Mouse (Mus musculus): ENCODE data around the gene Gm21983.
A peak's percentile ranks its signal among the peaks of the same experiment; 100 is the strongest.

Gene Gm21983

GRCm38 (mm10) chr7:27160921-27161320, 20.0 kb downstream of the Gm21983 start:
- no peak for DNase-seq (ENCODE audit: low spot score)

GRCm38 (mm10) chr7:27159882-27160281, 21.0 kb downstream of the Gm21983 start:
- DNase-seq (ENCODE audit: low spot score) = peak; percentile 78

- no peak for DNase-seq (ENCODE audit: low spot score)
Observed at GRCm38 (mm10) chr7:27159256-27159655, 21.6 kb downstream of the Gm21983 start.

- no peak for DNase-seq (ENCODE audit: low spot score)
Observed at GRCm38 (mm10) chr7:27158171-27158570, 22.7 kb downstream of the Gm21983 start.

- no peak for DNase-seq (ENCODE audit: low spot score)
Observed at GRCm38 (mm10) chr7:27156005-27156404, 24.9 kb downstream of the Gm21983 start.

GRCm38 (mm10) chr7:27153205-27153764, 27.6 kb downstream of the Gm21983 start, which contains the start of gene Cyp2t4:
TSS of gene Cyp2t4 (plus strand) at chr7:27153714.
- DNase-seq (ENCODE audit: low spot score) = no peak

- no peak for DNase-seq (ENCODE audit: low spot score)
Observed at GRCm38 (mm10) chr7:27136410-27136996, 44.4 kb downstream of the Gm21983 start.

GRCm38 (mm10) chr7:27133757-27134156, 47.1 kb downstream of the Gm21983 start:
- DNase-seq (ENCODE audit: low spot score) = no peak

- no peak for DNase-seq (ENCODE audit: low spot score)
Observed at GRCm38 (mm10) chr7:27133156-27133555, 47.7 kb downstream of the Gm21983 start.

- DNase-seq (ENCODE audit: low spot score) = peak; percentile 56
Observed at GRCm38 (mm10) chr7:27132588-27132987, 48.3 kb downstream of the Gm21983 start.

GRCm38 (mm10) chr7:27131387-27131786, 49.5 kb downstream of the Gm21983 start:
- no peak for DNase-seq (ENCODE audit: low spot score)

GRCm38 (mm10) chr7:27130521-27131370, 50.1 kb downstream of the Gm21983 start:
- no peak for DNase-seq (ENCODE audit: low spot score)

- no peak for DNase-seq (ENCODE audit: low spot score)
Observed at GRCm38 (mm10) chr7:27129811-27130210, 51.1 kb downstream of the Gm21983 start.

- no peak for DNase-seq (ENCODE audit: low spot score)
Observed at GRCm38 (mm10) chr7:27128946-27129345, 51.9 kb downstream of the Gm21983 start.

GRCm38 (mm10) chr7:27128162-27128561, 52.7 kb downstream of the Gm21983 start:
- DNase-seq (ENCODE audit: low spot score) = peak; percentile 24

- no peak for DNase-seq (ENCODE audit: low spot score)
Observed at GRCm38 (mm10) chr7:27124969-27125368, 55.9 kb downstream of the Gm21983 start.

- no peak for DNase-seq (ENCODE audit: low spot score)
Observed at GRCm38 (mm10) chr7:27124305-27124832, 56.5 kb downstream of the Gm21983 start.

GRCm38 (mm10) chr7:27119676-27120075, 61.2 kb downstream of the Gm21983 start, which contains the start of gene Cyp2f2:
TSS of gene Cyp2f2 (plus strand) at chr7:27119909.
- DNase-seq (ENCODE audit: low spot score) = no peak

Data from urinary bladder, postnatal 25 days (tissue).